Mouse (Mus musculus): ENCODE measurements around the gene Gm14137. TPM values are rescaled to one million over a fixed set of nuclear protein-coding genes. Genes with fewer than 3 reads are reported as not detected.
A peak's percentile ranks its signal among the peaks of the same experiment; 100 is the strongest.

Gene Gm14137
- total and polyA plus RNA-seq, 3 experiments: 2.3 to 9.2 (median 3.3) TPM

GRCm38 (mm10) chr2:119156681-119157572 is 17.4 kb upstream of the Gm14137 start, which contains the start of gene Rmdn3:
Rmdn3 (minus strand) TSS chr2:119157034.
- dilution Hi-C loops (cut with MboI; ENCODE audit: extremely low pct_ligation_motif_present, extremely low pct_unique_long_range_greater_than_20kb, low sequenced_read_pairs): no loop called here
- Histone ChIP-seq H3K36me3 (replicated peaks in 1 of 2; ENCODE audit: control insufficient read depth in 1 of 2, insufficient read depth in 1 of 2, low read length in 1 of 2) (peaks cover 18 to 29% of the 10 kb centered on the region in 2 experiments), H3K9ac (ENCODE audit: insufficient read depth, low read depth) (peak within 1 kb of the TSS; percentile 69), H3K4me3 (replicated peaks in 1 of 3; ENCODE audit: low read depth in 2 of 3, low read length in 2 of 3, poor library complexity in 1 of 3) (peak within 1 kb of the TSS; percentile 78 to 100 (median 90)), H3K27ac (ENCODE audit: insufficient read depth, low read depth) (no peak within 1 kb of the TSS), H3K4me2 (ENCODE audit: insufficient read depth, low read depth, poor library complexity, severe bottlenecking) (peak within 1 kb of the TSS; percentile 67), H3K9me3 (replicated peaks; ENCODE audit: low read length) (no peaks in the 10 kb centered on the region), H3K79me2 (replicated peaks; ENCODE audit: control insufficient read depth, extremely low read depth, insufficient read depth, poor library complexity, severe bottlenecking) (peaks cover 21% of the 10 kb centered on the region), H3K27me3 (replicated peaks) (peaks cover 11% of the 10 kb centered on the region), H3K4me1 (ENCODE audit: control insufficient read depth in 1 of 2, insufficient read depth in 2 of 2) (peaks cover 3 to 10% of the 10 kb centered on the region in 2 experiments; a peak in 3 of 4 replicates)
- in situ Hi-C loops (cut with MboI; ENCODE audit: low pct_ligation_motif_present, low pct_unique_long_range_greater_than_20kb, low sequenced_read_pairs): no loop called here
- peak; percentile 94 for DNase-seq (ENCODE audit: extremely low read depth)
- peak; percentile 86 for TF ChIP-seq HCFC1 (IDR thresholded peaks at IDR 0.05; ENCODE audit: low read depth, low read length)
- TF ChIP-seq POLR2AphosphoS2 (IDR thresholded peaks at IDR 0.05; ENCODE audit: low read depth, low read length): no peak
- TF ChIP-seq POLR2A (IDR thresholded peaks at IDR 0.05; ENCODE audit: low read depth, low read length): peak; percentile 85
- TF ChIP-seq MAX (IDR thresholded peaks at IDR 0.05; ENCODE audit: low read length): peak; percentile 86
- no peak for TF ChIP-seq RAD21 (IDR thresholded peaks at IDR 0.05; ENCODE audit: low read depth, low read length)
- TF ChIP-seq USF2 (conservative IDR thresholded peaks at IDR 0.05; ENCODE audit: low read depth, low read length): no peak
- peak; percentile 68; the same call in 1 of the 2 replicates for TF ChIP-seq ZMIZ1 (IDR thresholded peaks at IDR 0.05; ENCODE audit: low read depth, low read length)
- no peak for TF ChIP-seq BHLHE40 (IDR thresholded peaks at IDR 0.05; ENCODE audit: low read depth, low read length)
- TF ChIP-seq SIN3A (IDR thresholded peaks at IDR 0.05; ENCODE audit: low read length): peak; percentile 92
- peak; percentile 72 for TF ChIP-seq NELFE (IDR thresholded peaks at IDR 0.05; ENCODE audit: low read depth, low read length)
- TF ChIP-seq UBTF (IDR thresholded peaks at IDR 0.05; ENCODE audit: low read depth, low read length): 0 out of 2 replicates have a peak, but pooled peaks have one; percentile 64
- no peak for TF ChIP-seq SMC3 (IDR thresholded peaks at IDR 0.05; ENCODE audit: low read depth, low read length)
- no peak for TF ChIP-seq ZKSCAN1 (IDR thresholded peaks at IDR 0.05; ENCODE audit: borderline replicate concordance, low read depth, low read length)
- TF ChIP-seq ZC3H11A (IDR thresholded peaks at IDR 0.05; ENCODE audit: low read depth, low read length): no peak
- TF ChIP-seq USF1 (IDR thresholded peaks at IDR 0.05; ENCODE audit: low read depth, low read length): no peak
- TF ChIP-seq EP300 (IDR thresholded peaks at IDR 0.05; ENCODE audit: low read length): no peak
- TF ChIP-seq KAT2A (IDR thresholded peaks at IDR 0.05; ENCODE audit: insufficient replicate concordance, low read length): peak; percentile 65; the same call in 1 of the 2 replicates
- TF ChIP-seq CTCF (conservative IDR thresholded peaks at IDR 0.05 in 1 of 2, IDR thresholded peaks at IDR 0.05 in 1 of 2; ENCODE audit: low read depth in 2 of 2, low read length in 2 of 2): peak in 1 of 2 experiments; percentile 39; a peak in 2 of 4 replicates
- 0 out of 2 replicates have a peak, but pooled peaks have one; percentile 26 for TF ChIP-seq ETS1 (conservative IDR thresholded peaks at IDR 0.05; ENCODE audit: low read depth, low read length)
- no peak for TF ChIP-seq MAFK (IDR thresholded peaks at IDR 0.05; ENCODE audit: insufficient replicate concordance, low read length)
- TF ChIP-seq MYC (IDR thresholded peaks at IDR 0.05; ENCODE audit: low read depth, low read length): peak; percentile 75; the same call in 1 of the 2 replicates
- TF ChIP-seq MAZ (IDR thresholded peaks at IDR 0.05; ENCODE audit: low read depth, low read length): peak; percentile 70; the same call in 1 of the 2 replicates
- peak; percentile 41; the same call in 1 of the 2 replicates for TF ChIP-seq GABPA (IDR thresholded peaks at IDR 0.05; ENCODE audit: insufficient replicate concordance, low read depth, low read length)
- 0 out of 2 replicates have a peak, but pooled peaks have one; percentile 33 for TF ChIP-seq E2F4 (IDR thresholded peaks at IDR 0.05; ENCODE audit: insufficient replicate concordance, low read depth, low read length)
- no peak for TF ChIP-seq CHD2 (IDR thresholded peaks at IDR 0.05; ENCODE audit: low read length)
- 0 out of 2 replicates have a peak, but pooled peaks have one; percentile 16 for TF ChIP-seq TBP (conservative IDR thresholded peaks at IDR 0.05; ENCODE audit: low read depth, low read length)
- no peak for TF ChIP-seq JUND (conservative IDR thresholded peaks at IDR 0.05; ENCODE audit: low read depth, low read length)
- TF ChIP-seq IRF4 (IDR thresholded peaks at IDR 0.05; ENCODE audit: low read depth, low read length): peak; percentile 75
- TF ChIP-seq TCF12 (IDR thresholded peaks at IDR 0.05; ENCODE audit: low read depth, low read length): peak; percentile 67
- no peak for TF ChIP-seq CHD1 (IDR thresholded peaks at IDR 0.05; ENCODE audit: low read depth, low read length)
- TF ChIP-seq MEF2A (IDR thresholded peaks at IDR 0.05; ENCODE audit: borderline replicate concordance, low read depth, low read length): peak; percentile 63; the same call in 1 of the 2 replicates
- TF ChIP-seq PAX5 (IDR thresholded peaks at IDR 0.05; ENCODE audit: low read length): no peak
- TF ChIP-seq ZNF384 (IDR thresholded peaks at IDR 0.05; ENCODE audit: low read depth, low read length): no peak
- TF ChIP-seq JUN (IDR thresholded peaks at IDR 0.05; ENCODE audit: insufficient read depth, low read depth, low read length): no peak
- peak; percentile 77 for TF ChIP-seq ELF1 (IDR thresholded peaks at IDR 0.05; ENCODE audit: low read depth, low read length)
- peak; percentile 94 for TF ChIP-seq MXI1 (IDR thresholded peaks at IDR 0.05; ENCODE audit: low read depth, low read length)
- TF ChIP-seq NRF1 (IDR thresholded peaks at IDR 0.05; ENCODE audit: low read depth, low read length): peak; percentile 57; the same call in 1 of the 2 replicates
